Mouse (Mus musculus) regulatory T cell (primary cell): ENCODE results near the gene Otud7b.
"Not testable (repeated sequence)": the region's sequence is repeated elsewhere in the genome, so short reads cannot be mapped to it uniquely, and the experiment has no call there.

Experiments used
- in situ Hi-C: fragments of 300-600 bp; cut with MboI, MseI; formaldehyde crosslinking; loops from one replicate; pipeline ENCODE4 v1.15.1; 2025; ENCODE audit warnings: high pct_unique_total_duplicates

The Otud7b gene

DNA sequence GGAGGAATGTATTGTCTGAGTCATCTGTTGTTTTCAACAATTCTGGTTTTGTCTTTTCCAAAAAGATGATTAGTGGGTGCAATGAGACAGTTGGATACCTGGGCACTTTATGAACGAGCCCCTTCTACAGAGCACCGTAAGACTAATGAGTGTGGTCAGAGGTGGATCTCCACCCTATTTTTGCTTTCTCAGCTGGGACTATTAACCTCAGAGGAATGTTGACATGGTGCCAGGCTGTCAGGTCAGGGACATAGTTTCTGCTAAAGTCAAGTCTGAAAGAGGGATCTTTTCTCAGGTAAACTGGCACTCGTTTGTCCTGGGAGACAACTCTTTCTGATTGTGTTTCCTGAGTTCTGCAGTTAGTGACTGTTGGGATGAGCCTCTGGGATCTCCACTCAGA is 30.7 kb downstream of the Otud7b start:
- in situ Hi-C loops, result no loop called here

DNA sequence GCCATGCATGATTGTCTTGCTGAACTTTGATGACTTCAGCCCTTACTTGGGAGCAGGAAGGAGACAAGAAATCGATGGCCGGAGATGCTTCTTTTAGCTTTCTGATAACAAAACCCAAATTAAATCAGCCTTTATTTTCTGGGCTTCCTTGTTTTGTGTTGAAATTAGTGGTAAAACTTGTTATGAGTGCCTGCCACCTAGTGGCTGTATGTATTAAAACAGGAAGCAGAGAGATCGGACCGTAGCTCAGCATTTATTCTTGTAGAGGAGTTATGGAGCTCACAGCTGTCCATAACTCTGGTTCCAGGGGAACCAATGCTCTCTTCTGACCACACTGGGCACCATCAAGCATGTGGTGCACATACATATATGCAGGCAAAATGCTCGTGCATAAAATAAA is 43.6 kb downstream of the Otud7b start:
- in situ Hi-C loops, result no loop called here

DNA sequence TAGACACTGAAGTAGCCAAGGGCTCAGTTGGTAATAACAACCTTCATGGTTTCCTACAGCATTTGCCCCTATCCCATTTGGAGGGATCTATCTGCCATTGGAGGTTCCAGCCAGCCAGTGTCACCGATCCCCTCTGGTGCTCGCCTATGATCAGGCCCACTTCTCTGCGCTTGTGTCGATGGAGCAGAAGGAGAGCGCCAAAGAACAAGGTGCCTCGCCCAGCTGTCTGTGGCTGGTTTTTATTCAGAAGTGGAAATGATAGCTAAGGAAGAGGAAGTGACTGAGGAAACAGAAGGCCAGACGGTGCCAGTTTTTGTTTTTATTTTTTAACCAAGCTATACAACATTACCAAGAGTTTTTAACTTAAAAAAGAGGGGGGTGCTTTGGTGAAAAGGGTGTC is 47.5 kb downstream of the Otud7b start:
- in situ Hi-C loops, result no loop called here

DNA sequence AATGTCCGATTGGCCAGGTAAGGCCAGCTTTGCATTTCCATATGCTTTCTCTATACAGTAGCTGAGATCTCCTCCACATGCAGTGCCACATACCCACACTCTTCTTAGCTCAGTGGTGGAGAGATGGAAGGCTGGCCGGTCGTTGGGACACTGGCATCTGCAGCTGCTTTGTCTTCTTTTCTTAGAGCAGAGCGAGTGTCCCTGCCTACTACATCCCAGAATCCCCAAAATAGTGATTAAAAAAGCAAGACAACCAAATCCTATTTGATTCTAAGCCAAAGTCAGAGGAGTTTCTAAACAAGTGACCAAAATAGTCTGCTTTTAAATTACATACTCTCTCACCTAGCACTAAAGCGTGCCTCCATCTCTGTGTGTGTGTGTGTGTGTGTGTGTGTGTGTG is 48.3 kb downstream of the Otud7b start:
- in situ Hi-C loops, result no loop called here

DNA sequence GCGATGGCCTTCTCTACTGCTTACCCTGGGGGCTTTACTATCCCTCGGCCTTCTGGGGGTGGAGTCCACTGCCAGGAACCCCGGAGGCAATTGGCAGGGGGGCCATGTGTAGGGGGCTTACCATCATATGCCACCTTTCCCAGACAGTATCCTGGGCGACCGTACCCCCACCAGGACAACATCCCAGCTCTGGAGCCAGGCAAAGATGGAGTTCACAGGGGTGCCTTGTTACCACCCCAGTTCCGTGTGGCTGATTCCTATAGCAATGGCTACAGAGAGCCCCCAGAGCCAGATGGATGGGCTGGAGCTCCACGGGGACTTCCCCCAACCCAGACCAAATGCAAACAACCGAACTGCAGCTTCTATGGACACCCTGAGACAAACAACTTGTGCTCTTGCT is 51.2 kb downstream of the Otud7b start:
- in situ Hi-C loops, result no loop called here

DNA sequence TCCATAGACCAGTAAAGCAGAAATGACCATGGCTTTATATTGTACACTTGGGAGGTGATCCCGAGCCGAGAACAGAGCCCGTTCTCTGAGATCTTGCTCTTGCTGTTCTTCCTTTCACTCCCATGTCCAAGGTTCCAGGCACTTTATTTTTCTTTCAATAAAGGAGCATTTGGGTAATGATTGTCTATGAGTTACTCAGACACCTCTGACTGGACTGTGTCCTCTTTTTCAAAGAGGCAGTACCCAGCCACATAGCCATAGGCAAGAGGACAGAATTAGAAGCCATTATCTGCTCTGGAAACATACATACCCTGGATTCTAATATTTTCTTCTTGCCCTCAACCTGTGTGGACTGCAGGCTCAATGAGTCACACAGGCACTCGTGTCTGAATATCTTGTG is 55.5 kb downstream of the Otud7b start:
- in situ Hi-C loops, result no loop called here

DNA sequence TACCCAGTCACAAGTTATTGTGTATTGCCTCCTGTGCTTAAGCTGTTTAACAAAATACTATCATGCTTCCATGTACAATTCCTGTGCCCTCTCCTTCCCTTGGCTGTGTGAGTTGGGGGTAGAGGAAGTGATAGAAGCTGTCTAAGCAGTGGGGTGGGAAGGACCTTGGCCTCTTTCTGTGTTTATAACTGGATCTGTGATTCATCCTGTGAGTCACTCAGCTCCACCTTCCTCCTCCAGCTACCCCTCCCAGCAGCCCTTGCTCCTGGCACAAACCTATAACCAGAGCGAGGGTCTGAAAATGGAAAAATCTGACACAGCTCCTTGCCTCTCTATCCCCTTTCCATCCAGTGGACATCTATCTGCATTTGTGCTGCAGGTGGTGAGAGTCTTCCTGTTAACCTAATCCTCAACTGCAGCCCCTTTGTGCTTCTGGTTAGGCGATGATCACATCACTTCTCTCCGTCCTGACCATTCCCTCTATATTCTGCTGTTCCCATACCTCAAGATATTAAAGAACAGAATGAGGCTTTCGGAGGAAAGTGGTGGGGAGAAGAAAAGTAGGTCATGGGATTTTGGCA is 56.0 kb downstream of the Otud7b start:
- in situ Hi-C loops, result no loop called here

DNA sequence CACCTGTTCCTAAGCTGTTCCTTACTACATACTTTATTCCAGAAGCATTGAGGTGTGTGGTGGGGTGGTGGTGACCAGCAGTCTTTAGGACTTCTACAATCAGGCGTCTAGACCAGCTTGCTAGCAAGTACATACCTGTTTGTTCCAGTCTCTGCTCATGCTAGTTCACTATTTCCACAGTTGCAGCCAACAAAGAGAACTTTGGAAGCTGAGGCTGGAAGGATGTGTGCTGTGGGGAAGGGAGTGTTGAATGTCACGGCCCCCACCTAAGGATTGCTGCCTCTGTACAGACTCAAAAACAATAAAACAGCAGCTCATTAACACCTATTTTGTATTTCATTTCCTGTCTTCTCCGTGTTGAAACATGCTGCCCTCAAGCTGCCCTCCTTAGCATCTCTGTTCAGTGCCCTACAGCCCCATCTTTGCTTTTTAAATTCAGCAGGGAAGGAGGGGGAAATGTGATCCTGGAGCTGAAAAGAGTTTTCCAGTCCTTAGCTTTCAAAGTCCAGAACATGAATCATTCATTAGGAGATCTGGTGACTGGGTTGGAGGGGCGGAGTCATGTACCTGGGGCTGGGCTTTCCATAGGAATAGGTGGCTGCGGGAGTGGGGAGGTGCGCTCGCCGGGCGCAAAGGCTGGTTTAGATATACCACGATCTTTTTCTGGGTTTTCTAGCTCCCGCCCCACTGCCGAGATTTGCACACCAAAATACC is 56.6 kb downstream of the Otud7b start:
- in situ Hi-C loops, result no loop called here

DNA sequence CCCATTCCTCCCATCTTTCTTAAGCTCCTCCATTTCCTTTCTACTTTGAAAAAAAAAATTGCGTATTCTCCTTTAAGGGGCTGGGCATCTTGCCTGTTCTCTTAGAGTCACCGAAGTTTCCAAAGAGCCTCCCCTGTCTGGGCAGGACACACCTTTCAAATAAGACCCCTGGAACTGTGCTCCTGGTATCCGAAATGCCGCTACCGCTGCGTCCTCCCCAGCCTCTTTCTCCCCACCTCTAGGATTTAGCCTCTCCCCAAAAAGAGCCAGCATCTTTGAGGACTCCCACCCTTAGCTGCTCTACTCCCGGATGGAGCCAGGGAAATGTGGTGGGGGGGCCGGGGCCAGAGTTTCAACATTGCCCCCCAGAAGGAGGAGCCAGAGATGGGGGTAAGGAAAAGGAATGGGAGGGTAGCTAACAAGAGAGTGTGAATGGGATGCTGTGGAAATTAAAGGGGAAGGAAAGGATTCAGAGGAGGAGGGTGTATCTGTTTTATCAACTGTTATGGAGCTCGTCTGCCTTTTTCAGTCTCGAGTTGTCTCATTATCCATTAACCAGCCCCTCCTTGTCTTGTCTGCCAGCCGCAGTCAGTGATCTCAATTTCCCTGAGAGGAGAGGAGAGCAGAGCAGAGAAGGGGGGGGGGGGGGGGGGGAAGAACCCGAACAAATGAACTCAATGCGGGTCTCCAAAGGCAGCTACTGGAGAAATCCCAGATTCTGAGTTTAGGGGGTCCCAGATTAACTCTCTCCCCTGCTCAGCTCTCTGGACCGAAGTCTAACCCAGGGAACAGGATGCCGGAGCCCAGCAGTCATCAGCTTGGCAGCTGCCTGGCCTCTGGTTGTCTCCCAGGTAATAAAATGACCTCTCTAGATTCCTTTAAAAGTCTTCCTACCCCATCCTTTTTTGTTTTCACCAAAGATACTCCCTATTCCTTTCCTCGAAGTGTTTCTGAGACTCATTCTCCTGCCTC is 57.8 kb downstream of the Otud7b start, which contains the start of gene Mtmr11:
Gene Mtmr11, plus strand, starts transcription at position 136 of the 972 bp plus-strand sequence.
- in situ Hi-C loops, result no loop called here

DNA sequence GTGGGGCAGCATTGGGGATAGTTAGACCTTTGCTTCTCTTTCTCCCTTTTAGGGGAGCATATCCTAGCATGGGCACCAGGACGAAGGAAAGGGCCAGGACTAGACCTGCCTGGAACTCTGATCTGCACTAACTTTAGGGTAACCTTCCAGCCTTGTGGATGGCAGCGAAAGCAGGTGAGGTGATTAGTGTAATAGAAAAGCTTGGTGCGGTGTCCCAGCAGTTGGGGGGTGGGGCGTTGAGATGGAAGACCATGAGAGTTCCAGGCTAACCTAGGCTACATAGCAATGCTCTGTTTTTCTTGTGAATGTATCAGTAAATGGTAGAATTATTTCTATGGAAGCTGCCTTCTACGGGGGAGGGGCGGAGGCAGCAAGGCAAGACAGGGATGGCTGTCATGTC is 58.7 kb downstream of the Otud7b start:
- in situ Hi-C loops, result no loop called here

DNA sequence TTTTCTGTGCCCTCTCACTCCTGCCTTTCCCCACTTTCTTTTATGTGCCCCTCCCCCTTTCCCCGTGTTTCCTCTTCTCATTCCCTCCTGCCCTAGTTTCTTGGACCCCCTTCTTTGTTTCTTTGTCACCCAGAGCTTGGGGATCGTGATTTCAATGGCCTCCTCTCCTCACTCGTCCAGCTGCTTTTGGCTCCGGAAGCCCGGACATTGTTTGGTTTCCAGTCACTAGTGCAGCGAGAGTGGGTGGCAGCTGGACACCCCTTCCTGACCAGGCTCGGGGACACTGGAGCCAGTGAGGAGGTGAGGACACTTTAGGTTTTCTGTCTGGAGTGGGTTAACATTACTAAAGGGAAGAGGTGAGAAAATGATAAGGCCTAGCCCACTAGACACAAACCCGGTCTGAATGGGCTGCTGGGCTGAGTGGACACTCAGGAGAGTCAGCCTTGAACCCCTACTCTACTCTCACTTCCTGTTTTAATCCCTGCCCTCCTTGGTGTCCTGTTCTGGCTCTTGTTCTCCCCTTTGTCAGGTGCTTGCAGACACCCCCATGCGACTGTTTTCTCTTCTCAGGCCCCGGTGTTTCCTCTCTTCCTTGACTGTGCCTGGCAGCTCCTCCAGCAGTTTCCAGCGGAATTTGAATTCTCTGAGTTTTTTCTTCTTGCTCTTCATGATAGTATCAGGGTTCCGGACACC is 64.3 kb downstream of the Otud7b start:
- in situ Hi-C loops, result no loop called here

DNA sequence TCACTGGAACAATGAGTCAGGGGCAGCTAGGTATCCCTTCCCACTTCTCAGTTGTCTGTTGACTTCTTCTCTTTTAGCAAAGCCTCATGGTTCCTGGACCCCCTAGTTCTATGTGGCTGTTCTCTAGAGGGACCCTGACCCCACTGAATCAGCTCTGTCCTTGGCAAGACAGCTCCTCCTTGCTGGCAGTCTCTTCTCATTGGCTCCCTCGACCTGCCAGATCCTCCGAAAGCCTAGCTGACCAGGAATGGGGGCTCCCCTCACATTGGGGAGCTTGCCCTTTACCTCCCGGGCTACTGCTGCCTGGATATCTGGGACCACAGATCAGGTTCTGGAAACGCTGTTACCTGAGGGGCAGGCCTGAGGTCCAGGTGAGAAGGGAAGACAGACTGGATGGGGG is 65.9 kb downstream of the Otud7b start:
- in situ Hi-C loops, result no loop called here

DNA sequence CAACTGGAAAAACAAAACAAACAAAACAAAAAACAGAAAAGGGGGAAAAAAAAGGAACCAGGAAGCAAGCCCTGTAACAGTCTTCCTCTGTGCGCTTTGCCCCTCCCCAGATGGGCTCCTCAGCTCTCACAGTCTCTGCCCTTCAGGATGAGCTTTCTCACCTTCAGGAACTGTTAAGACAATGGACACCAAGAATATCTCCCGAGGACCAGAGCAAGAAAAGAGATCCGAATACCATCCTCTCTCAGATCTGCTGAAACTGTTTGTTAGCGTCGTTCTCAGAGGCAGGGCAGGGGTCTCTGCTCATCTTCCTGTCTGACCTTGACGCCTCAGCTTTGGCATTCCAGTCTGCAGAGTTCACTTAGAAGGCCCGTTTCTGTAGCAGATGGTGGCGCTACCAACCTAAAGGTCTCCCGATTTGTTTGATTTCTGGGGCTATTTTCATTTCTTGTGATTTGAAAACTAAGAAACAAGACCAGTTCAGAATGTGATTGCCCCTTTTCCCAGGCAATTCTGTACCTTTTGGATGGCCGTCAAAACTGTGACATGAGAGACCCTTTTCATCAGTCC is 66.7 kb downstream of the Otud7b start:
- in situ Hi-C loops, result no loop called here

DNA sequence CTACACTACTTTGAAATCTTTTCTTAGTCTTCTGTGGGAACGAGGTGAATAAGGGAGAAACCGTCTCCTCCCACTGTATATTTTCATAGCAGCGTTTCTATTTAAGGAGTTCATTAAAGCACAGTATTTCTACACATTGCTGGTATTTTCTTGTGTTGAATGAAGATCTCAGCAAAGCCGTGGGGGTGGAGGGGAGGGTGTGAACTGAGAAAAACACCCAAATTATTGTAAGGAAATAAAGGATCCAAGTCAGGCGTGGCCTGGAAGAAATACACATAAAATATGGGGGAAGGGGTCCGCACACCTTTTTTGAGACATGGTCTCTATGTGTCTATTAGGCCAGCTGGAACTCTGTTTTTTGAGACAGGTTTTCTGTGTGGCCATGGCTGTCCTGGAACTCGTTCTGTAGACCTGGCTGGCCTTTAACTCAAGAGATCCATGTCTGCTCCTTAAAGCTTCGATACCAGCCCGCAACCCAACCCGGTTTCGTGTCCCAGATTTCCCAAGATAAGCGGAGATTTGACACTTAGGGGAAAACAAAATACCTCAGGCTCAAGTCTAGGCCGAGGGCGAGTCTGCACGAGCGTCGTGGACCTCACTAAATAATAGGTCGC is 67.4 kb downstream of the Otud7b start:
- in situ Hi-C loops, result no loop called here

DNA sequence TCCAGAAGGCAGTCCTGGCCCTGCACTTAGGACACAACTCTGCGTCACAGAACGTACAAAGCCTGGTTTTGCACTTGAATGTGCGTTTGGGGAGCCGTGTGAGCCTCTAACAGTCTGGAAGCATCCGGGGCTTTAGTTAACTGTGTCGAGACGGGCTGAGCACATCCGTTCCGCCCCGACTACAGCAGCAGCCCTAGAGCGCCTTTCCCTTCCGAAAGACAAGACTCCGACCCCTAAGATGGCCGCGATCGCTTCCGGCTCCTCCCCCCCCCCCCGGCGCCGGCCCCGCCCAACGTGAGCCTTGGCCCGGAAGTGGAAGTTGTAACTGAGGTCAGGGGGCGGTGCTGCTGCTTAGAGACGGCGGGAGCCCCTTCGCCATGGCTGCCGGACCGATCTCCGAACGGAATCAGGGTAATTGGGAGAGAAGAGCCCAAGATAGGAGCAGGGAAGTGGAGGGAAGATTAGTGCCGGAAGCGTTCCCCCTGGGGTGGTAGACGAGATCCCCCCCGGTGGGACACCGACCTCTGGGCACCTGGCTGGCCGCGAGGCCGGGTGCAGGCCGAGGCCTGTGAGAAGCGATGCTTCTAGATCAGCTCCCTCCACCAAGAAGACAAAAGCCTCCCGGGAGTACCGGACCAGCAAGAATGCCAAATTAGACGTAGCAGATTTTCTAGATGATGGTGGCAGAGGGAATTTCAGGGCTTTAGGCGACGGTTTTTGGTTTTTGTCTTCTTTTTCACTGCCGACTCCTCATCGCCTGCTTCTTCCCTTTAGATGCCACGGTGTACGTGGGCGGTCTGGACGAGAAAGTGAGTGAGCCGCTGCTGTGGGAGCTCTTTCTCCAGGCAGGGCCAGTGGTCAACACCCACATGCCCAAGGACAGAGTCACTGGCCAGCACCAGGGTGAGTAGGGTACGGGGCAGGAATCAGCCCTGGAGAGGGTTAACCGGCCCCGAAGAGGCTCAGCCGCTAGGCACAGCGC is 68.2 kb downstream of the Otud7b start, which contains the start of gene Sf3b4:
Gene Sf3b4, plus strand, starts transcription at position 136 of the 982 bp plus-strand sequence.
- in situ Hi-C loops, result no loop called here

DNA sequence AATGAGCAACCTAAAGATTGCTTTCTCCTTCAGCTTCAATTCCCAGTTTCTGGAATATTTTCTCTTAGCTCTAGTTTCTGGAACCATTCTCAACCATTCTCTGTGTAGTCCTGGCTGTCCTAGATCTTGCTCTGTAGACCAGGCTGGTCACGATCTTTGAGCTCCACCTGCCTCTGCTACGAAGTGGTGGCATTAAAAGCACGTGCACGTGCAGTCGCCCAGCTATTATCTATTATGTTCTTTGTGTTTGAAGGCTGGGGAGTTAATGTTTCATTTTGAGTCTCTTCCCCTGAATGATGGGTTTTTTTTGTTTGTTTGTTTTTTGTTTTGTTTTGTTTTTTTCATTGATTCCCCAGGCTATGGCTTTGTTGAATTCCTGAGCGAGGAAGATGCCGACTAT is 68.9 kb downstream of the Otud7b start:
- in situ Hi-C loops, result no loop called here

DNA sequence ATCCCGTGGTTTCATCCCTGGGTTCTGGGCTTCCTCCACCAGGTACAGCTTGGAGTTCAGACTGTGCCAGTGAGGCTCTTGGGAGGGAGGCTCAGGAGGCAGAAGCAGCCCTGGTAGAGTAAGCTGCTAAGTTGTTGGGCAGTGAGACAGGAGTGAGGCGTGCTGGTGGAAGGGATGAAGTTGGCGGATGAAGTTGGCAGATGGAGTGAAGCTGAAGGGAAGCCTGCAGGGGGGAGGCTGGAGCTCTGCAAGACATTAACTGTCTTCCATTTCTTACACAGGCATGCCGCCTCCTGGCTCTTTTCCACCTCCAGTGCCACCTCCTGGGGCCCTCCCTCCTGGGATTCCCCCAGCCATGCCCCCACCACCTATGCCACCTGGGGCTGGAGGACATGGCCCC is 69.7 kb downstream of the Otud7b start:
- in situ Hi-C loops, result not testable (repeated sequence)

DNA sequence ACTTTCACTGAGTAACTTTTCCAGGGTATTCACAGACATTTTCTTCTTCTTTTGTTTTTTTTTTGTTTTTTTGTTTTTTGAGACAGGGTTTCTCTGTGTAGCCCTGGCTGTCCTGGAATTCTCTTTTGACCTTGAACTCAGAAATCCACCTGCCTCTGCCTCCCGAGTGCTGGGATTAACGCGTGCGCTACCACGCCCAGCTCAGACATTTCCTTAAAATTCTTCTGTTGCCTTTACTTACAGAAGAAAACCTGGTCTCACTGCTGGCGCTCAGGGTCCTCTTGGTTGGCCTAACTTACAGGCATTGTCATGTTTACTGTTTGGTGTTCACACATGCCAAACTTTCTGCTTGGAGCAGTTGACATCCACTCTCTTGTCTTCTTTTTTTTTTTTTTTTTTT is 70.9 kb downstream of the Otud7b start:
- in situ Hi-C loops, result no loop called here

DNA sequence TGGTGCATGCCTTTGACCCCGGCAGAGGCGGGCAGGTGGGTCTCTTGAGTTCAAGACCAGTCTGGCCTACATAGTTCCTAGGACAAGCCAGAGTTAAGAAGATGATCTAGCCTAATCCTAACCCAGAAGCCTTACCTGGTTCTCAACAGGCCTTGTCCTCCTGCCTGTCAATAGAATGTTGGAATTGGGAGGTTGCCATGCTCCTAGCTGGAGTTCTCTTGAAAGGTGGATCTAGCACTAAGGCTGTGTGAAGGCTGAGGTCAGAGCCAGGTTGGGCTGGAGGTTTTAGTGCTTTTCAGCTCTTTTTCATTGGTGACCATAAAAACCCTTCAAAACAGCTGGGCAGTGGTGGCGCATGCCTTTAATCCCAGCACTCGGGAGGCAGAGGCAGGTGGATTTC is 74.1 kb downstream of the Otud7b start:
- in situ Hi-C loops, result no loop called here

DNA sequence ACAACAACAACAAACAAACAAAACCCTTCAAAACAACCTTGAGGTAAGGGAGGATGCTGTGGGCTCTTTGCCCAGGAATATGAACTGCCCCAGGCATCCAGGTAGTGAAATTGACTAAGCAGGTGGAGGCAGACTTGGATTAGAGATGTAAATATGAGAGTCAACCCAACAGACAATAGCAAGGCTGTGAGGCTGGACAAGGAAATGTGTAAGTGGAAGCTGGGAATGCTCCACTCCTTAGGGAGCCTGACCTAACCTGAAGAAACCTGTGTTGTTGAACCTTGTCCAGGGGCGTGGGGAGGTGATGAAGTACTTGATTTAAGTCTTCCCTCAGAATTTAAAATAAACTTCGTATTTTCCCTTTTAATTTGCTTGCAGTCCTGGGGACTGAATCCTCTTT is 74.6 kb downstream of the Otud7b start:
- in situ Hi-C loops, result no loop called here
